Mouse (Mus musculus) cerebellum, adult 2 months (tissue): ENCODE results near the gene Setd3. TPM values are rescaled to one million over a fixed set of nuclear protein-coding genes. Genes with fewer than 3 reads are reported as not detected.

Experiments
- DNase-seq, 2 experiments: peaks; one replicate each; pipeline ENCODE4 v3.0.0; 2021
- H3K27ac ChIP-seq: fragments of 200-500 bp; 2 replicates; pipeline ENCODE4 v1.5.1; 2012; ENCODE audit warnings: low read length, control low read depth, inconsistent platforms; ENCODE audit not compliant: insufficient read depth
- H3K27me3 ChIP-seq: fragments of 200-500 bp; 2 replicates; pipeline ENCODE4 v1.6.1; 2012; ENCODE audit warnings: inconsistent platforms, mild to moderate bottlenecking, low read length, moderate library complexity; ENCODE audit not compliant: control insufficient read depth, insufficient read depth
- H3K4me1 ChIP-seq: fragments of 200-500 bp; 2 replicates; pipeline ENCODE4 v1.6.1; 2011; ENCODE audit warnings: low read length; ENCODE audit not compliant: control insufficient read depth, insufficient read depth
- H3K4me3 ChIP-seq: fragments of 200-500 bp; replicated peaks from 2 replicates; pipeline ENCODE3; 2011; ENCODE audit warnings: mild to moderate bottlenecking, low read depth, low read length, control low read depth; ENCODE audit not compliant: insufficient read depth
- CTCF ChIP-seq: fragments of 200-500 bp; IDR thresholded peaks from 2 replicates; pipeline ENCODE4 v1.5.1; 2011; ENCODE audit warnings: low read depth, mild to moderate bottlenecking, control low read depth, low read length, moderate library complexity, borderline replicate concordance; ENCODE audit not compliant: insufficient read depth
- POLR2A ChIP-seq: fragments of 200-500 bp; IDR thresholded peaks from 2 replicates; pipeline ENCODE4 v1.6.1; 2011; ENCODE audit warnings: low read length, control low read depth, borderline replicate concordance; ENCODE audit not compliant: insufficient read depth
- WGBS: fragments of 180-500 bp; shearing (Covaris S2); methylation state at CpG from one replicate; pipeline ENCODE4 v1.1.7; 2018; 5-methylcytosine and 5-hydroxymethylcytosine counted together
- polyA plus RNA-seq: library from polyadenylated mRNA; depleted of rRNA; stranded (reverse); fragments of >200 nt; gene quantifications from 2 replicates; pipeline ENCODE4 v1.2.3, GENCODE M21; 2012

Gene Setd3
- polyA plus RNA-seq, 1 experiment: 122 TPM

GRCm38 (mm10) chr12:108219825-108220616 lies 40.9 kb upstream of the Setd3 start:
- no peaks in the 10 kb centered on the region for H3K27me3 ChIP-seq
- peaks cover 63% of the 10 kb centered on the region for H3K4me1 ChIP-seq
- H3K4me3 ChIP-seq: no peak overlapping the region
- DNase-seq: peak in 1 of 2 experiments; percentile 26
- TF ChIP-seq POLR2A (no peak), CTCF (no peak)
- no peak overlapping the region for H3K27ac ChIP-seq
- 57% methylated on average over 21 of the region's 21 CpGs for WGBS

DNA sequence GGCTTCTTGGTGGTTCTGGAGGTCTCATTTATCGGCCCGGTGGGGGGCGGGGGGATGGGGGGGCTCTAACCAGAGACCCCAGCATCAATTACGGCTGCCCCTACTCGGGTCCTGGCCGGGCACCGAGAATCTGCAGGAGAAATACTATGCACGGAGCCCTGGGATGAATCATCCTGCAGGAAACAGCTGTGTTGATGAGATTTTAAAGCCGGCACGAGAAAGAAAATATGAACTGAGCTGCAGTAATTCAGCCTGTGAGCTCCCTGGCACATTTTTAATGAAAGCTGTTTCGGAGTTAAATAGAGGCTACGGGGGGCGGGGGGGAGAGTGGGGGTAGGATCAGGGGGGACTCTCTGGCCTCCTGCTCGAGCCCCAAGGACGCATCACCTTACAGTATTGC lies 40.0 kb upstream of the Setd3 start:
- H3K4me1 ChIP-seq: peaks cover 56% of the 10 kb centered on the region

GRCm38 (mm10) chr12:108217572-108217971 lies 38.5 kb upstream of the Setd3 start:
- Histone ChIP-seq H3K27ac (no peak overlapping the region), H3K4me1 (peaks cover 53% of the 10 kb centered on the region), H3K4me3 (no peak overlapping the region), H3K27me3 (no peaks in the 10 kb centered on the region)
- 43% methylated on average over 5 of the region's 5 CpGs for WGBS
- peak; percentile 72 to 77 for DNase-seq
- TF ChIP-seq POLR2A (no peak), CTCF (peak; percentile 77)

More for the DNA sequence above, 40.0 kb upstream of the Setd3 start:
- Histone ChIP-seq H3K27me3 (no peaks in the 10 kb centered on the region), H3K27ac (no peak overlapping the region), H3K4me3 (no peak overlapping the region)
- no peak for DNase-seq
- WGBS: 43% methylated on average over 15 of the region's 15 CpGs
- TF ChIP-seq CTCF: no peak
- TF ChIP-seq POLR2A: no peak

DNA sequence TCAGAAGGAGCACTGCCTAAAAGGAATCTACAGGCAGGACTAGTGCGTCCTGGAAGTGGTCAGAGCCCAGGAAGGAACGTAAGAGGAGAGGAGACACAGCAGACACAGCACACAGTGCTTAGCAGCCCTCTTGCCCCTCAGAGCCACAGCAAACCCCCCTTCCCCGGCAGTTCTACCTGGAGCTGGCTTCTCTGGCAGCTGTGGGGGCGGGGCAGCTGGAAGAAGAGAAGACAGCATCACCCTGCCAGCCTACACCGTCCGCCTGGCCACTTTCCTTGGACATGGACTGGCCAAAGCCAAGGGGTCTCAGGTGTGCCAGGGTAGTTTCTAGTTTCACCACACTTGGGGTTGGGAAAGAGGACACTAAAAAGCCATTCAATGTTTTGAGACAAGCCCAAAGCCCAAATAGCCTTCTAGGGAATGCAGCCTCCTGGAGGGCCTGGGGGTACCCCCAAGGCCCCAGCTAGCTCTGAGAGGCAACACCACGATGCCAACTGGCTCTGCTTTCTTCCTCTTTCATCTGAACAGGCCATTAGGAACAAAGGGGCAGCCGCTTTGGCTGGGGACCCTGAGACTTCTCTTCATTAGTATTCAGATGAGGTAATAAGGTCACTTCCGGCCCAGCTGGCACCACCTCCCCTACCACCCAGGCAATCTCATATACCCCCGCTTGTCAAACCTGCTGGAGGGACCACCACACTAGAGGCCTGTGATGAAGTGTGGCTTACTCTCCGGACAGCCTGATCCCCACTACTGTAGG lies 37.7 kb upstream of the Setd3 start:
- TF ChIP-seq POLR2A (no peak), CTCF (no peak)
- H3K27ac ChIP-seq: no peak overlapping the region
- no peak overlapping the region for H3K4me3 ChIP-seq
- peak; percentile 25 to 33 for DNase-seq
- no peaks in the 10 kb centered on the region for H3K27me3 ChIP-seq
- WGBS: 45% methylated on average over 11 of the region's 11 CpGs
- peaks cover 55% of the 10 kb centered on the region for H3K4me1 ChIP-seq

- peaks cover 48% of the 10 kb centered on the region for H3K4me1 ChIP-seq
Observed at GRCm38 (mm10) chr12:108215090-108215489, 36.0 kb upstream of the Setd3 start.

DNA sequence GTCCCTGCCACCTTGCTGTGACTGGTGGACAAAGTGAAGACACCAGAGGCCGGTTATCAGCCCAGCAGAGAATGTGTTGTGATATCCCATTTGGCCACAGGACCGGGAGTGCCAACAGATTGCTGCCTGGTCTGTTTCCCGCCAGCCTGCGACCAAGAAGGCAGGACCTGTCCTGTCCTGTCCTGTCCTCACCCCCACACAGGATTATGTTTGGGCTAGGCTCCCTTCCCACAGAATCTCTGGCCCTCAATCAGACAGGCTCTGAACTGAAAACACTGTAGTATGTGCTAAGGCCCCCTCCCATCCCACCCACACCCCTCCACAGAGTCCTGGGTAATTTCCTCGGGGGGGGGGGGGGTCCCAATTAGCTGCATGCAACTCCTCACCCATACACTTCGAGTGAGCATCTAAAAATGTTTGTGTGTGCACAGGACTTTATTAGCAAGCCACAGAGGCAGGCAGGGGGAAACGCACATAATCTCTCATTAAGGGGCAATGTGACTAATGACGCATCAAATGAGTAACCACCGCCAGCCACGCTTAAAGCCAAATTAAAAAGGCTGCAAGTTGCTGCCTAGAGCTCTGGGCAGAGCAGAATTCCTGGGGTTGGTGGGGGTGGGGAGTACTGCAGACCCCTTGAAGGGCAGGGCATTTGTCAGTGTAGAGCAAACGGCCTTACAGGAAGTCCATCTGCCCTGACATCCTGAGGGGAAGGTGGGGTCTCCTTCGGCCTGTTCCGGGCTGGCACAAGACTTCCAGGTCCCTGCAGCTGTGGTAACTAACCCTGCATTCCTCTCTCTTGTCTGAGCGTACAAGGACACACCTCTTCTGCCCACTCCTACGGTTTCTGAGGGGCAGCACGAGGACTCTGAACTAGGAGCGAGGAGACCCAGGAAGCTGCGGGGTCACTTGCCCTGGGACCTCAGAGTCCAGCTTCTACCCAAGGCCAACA lies 34.3 kb upstream of the Setd3 start:
- no peaks in the 10 kb centered on the region for H3K27me3 ChIP-seq
- H3K4me3 ChIP-seq: no peak overlapping the region
- peak in 1 of 2 experiments; percentile 30 for DNase-seq
- TF ChIP-seq POLR2A: no peak
- TF ChIP-seq CTCF: no peak
- 58% methylated on average over 18 of the region's 18 CpGs for WGBS
- no peak overlapping the region for H3K27ac ChIP-seq
- H3K4me1 ChIP-seq: peaks cover 51% of the 10 kb centered on the region

More at GRCm38 (mm10) chr12:108215090-108215489, 36.0 kb upstream of the Setd3 start:
- Histone ChIP-seq H3K27ac (no peak overlapping the region), H3K27me3 (no peaks in the 10 kb centered on the region), H3K4me3 (no peak overlapping the region)
- WGBS: 55% methylated on average over 8 of the region's 8 CpGs
- TF ChIP-seq CTCF (no peak), POLR2A (no peak)
- DNase-seq: peak in 1 of 2 experiments; percentile 12

- no peak overlapping the region for H3K4me3 ChIP-seq
- no peak for TF ChIP-seq POLR2A
- TF ChIP-seq CTCF: no peak
- H3K4me1 ChIP-seq: peaks cover 53% of the 10 kb centered on the region
Observed at GRCm38 (mm10) chr12:108212476-108212875, 33.4 kb upstream of the Setd3 start.

More at GRCm38 (mm10) chr12:108212476-108212875, 33.4 kb upstream of the Setd3 start:
- Histone ChIP-seq H3K27me3 (no peaks in the 10 kb centered on the region), H3K27ac (no peak overlapping the region)
- DNase-seq: no peak
- WGBS: 55% methylated on average over 6 of the region's 6 CpGs
